Mouse (Mus musculus) bone marrow macrophage, adult 2 months (primary cell): ENCODE measurements around the gene Fosl2.

Experiments
- CTCF ChIP-seq: IDR thresholded peaks from 2 replicates; pipeline ENCODE4 v1.5.1; 2012; ENCODE audit warnings: low read depth, mild to moderate bottlenecking, low read length, moderate library complexity
- POLR2A ChIP-seq: IDR thresholded peaks from 2 replicates; pipeline ENCODE4 v1.6.1; 2012; ENCODE audit warnings: mild to moderate bottlenecking, low read depth, low read length, borderline replicate concordance

DNA sequence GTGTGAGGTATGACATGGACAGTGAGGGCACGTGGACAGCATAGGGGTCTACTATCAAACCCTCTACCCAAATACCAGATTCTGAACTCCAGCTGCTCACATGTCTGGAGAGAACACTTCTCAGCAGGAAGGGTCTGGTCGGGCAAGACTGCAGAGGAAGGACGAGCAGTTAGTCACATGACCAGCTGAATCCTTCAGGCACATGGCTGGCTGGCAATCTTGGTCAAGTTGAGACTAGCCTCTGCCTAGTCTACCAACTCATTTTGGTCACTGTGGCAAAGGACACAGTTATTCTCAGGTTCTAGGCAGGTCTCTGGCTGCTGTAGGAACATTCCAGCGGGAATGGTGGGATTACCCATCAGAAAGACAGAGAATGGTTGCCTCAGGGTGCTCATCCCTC, 42.1 kb downstream of the Fosl2 start:
- TF ChIP-seq POLR2A (no peak), CTCF (no peak)
